Mouse (Mus musculus) CD4-positive naive resting alpha-beta T cell, adult 76 days (primary cell): ENCODE data around the gene Gm20425. TPM values are rescaled to one million over a fixed set of nuclear protein-coding genes. Genes with fewer than 3 reads are reported as not detected.

Experiments used
- total RNA-seq: library from RNA; stranded (reverse); gene quantifications from one replicate; pipeline ENCODE4 v1.2.4, GENCODE M21; 2023

Gene Gm20425
- total RNA-seq = not detected

GRCm38 (mm10) chr9:103230151-103230951, at the start of gene Gm20425, which contains the start of gene Trf:
Gene Gm20425 (minus strand): TSS chr9:103230307.
Gene Trf (minus strand): TSS chr9:103230444.

GRCm38 (mm10) chr9:103201561-103202260, 28.4 kb downstream of the Gm20425 start, which contains the start of gene Srprb:
Gene Srprb (minus strand): TSS chr9:103202137.

Other genes starting within 250 kb of the Gm20425 start
- 0.32 TPM for gene Slco2a1, start 241.6 kb downstream of the Gm20425 start, total RNA-seq
- gene Rab6b, start 118.5 kb downstream of the Gm20425 start, total RNA-seq = 10.0 TPM
- 24.0 TPM for gene Srprb, start 28.2 kb downstream of the Gm20425 start, total RNA-seq
- 12.4 TPM for gene Trf, start 137 bp upstream of the Gm20425 start, total RNA-seq
- gene 1300017J02Rik, start 74.8 kb upstream of the Gm20425 start, total RNA-seq = 0.94 TPM
- 67.6 TPM for gene Topbp1, start 74.9 kb upstream of the Gm20425 start, total RNA-seq
- gene Cdv3, start 135.5 kb upstream of the Gm20425 start, total RNA-seq = 109 TPM